Mouse (Mus musculus): Measurements from ENCODE around the gene Ifna14.
A peak's percentile ranks its signal among the peaks of the same experiment; 100 is the strongest.
"Not testable (repeated sequence)": the region's sequence is repeated elsewhere in the genome, so short reads cannot be mapped to it uniquely, and the experiment has no call there.

Ifna14 gene

GRCm38 (mm10) chr4:88571698-88572097 is at the start of gene Ifna14:
Ifna14 (minus strand) TSS chr4:88571798.
- no peak for DNase-seq

DNA sequence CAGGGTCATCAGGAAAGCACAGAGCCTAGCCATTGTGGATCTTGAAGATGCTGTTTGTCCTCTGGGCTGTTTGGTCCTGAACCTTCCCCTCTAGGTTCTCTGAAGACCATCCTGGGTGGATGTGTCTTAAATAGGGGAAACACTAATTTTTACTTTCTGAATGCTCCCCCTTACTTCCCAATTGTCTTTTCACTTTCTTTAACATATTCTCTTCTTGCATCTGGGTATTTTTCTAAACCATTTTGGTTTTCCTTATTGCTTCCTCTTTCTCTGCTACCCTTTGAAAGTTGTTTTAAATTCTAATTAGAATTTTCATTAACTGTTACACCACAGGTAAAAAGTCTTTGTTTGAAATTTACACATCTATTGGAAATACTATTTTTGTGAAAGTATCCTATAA is 31.7 kb upstream of the Ifna14 start, which contains the start of gene Ifna12:
Gene Ifna12 (minus strand): TSS at position 101 of the 400 bp plus-strand sequence.
- no peak for DNase-seq

DNA sequence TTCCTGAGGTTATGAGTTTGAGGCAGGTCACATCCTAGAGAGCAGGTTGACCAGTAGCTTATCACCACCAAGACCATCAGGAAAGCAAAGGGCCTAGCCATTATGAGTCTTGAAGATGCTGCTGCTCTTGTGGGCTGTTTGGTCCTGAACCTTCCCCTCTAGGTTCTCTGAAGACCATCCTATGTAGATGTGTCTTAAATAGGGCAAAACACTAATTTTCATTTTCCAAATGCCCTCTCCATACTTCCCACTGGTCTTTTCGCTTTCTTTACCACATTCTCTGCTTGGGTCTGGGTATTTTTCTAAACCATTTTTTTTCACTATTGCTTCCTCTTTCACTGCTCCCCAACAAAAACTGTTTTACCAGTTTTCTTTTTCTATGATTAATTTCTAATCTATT is 20.7 kb upstream of the Ifna14 start, which contains the start of gene Ifna9:
Gene Ifna9 (minus strand): TSS at position 101 of the 400 bp plus-strand sequence.
- no peak for DNase-seq

DNA sequence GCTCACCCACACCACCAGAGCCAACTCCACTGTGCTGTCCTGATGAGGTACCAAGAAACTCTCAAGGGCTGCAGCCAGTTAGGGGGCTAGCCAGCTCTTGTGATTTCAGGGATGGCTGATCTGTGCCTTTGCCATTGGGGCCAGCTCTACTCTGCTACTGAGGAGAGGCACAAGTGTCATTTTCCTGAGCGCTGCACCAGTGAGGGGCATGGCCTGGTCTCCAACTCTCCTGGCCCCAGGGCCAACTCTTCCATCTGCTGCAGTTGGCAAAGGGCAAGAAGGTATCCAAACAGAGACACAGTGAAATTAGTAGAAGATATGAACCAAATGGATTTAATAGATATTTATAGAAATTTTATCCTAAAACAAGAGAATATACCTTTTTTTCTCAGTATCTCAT is 9.8 kb downstream of the Ifna14 start:
- no peak for DNase-seq

DNA sequence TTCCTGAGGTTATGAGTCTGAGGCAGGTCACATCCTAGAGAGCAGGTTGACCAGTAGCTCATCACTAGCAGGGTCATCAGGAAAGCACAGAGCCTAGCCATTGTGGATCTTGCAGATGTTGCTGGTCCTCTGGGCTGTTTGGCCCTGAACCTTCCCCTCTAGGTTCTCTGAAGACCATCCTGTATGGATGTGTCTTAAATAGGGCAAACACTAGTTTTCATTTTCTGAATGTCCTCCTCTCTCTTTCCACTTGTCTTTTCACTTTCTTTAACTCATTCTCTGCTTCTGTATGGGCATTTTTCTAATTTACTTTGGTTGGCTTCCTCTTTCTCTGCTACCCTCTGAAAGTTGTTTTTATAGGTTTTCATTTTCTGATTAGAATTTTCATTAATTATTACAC is 13.5 kb downstream of the Ifna14 start, which contains the start of gene Ifna15:
Gene Ifna15 (minus strand): TSS at position 101 of the 400 bp plus-strand sequence.
- DNase-seq, result not testable (repeated sequence)

- peak; percentile 95 for DNase-seq
Measured at GRCm38 (mm10) chr4:88550161-88550945, 21.2 kb downstream of the Ifna14 start.

DNA sequence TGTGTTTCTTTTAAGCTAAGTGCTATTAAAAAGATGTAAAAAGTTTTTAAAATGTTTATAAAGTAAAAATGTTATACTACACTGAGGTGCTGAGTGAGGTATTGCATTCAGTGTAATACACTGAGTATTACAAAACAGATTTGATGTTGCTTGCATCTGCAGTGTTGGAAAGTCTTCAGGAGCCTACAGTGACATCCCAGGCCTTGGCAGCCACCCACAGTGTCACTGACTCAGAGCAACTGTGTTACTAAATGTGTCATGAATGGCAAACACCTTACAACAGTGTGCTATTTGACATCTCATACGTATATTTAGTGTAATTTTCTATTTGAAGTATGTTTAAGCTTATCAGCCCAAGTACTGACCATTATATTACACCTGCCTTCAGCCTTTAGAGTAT is 23.6 kb downstream of the Ifna14 start:
- no peak for DNase-seq

DNA sequence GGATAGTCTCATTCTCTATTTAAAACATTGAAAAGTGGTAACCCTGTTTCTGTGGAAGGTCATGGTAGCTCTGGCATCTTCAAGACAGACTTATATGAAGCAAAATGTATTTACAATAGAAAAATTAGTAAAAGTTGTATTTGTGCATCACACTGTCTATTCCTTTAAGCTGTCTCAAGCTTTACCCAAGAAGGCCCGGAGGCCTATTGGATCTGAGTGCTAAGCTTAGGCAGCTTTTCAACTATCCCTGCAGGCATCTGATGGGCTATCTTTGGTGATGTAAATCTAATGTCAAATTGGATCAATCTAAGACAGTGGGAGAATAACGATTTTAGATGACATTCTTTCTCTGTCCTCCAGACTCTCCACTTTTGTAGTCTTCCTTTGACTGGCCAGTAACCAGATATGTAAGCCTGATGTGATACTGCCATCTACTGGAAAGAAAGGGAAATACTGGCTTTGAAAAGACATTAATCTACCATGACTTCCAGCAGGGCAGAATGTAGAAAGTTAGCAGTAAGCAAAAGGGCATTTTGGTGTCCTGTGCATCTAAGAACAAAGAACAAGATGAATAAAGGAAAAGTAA is 27.9 kb downstream of the Ifna14 start:
- DNase-seq, result peak; percentile 76

GRCm38 (mm10) chr4:88537328-88537727 is 34.3 kb downstream of the Ifna14 start:
- peak; percentile 86 for DNase-seq

DNA sequence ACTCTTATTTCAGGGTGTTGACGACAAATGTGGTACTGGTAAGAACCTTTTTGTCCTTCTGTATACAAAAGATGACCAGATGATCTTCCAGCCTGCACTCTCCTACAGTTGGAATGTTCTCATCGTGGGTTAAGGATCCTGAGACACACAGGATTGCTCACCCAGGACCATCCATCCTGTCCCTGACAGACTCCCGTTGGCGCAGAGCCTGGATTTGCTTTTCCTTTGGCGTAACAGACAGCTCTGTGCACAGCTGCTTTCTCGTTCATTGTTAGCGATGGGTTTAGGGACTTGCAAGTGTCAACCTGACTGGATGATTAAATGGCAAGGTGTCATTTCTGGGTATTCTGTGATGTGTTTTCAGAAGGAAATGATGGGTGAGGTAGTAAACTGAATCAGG is 35.0 kb downstream of the Ifna14 start:
- peak; percentile 35 for DNase-seq

DNA sequence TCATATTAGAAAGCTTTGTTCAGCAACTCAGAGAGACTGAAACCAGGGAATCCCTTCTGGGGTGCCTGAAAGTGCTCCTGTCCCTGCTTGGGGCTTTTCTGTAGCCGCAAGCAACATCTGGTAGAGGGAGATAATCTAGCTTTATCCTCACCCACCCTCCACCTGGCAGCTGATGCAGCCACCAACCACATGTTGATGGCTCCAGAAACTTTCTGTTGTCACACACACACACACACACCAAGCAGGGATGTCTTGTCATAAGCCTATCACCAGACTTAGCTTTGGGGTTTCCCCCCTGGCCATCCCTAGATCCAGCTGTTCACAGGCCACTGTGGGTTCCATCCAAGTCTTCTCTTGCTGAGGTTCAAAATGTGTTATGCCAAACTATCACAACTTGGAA is 35.9 kb downstream of the Ifna14 start:
- no peak for DNase-seq

DNA sequence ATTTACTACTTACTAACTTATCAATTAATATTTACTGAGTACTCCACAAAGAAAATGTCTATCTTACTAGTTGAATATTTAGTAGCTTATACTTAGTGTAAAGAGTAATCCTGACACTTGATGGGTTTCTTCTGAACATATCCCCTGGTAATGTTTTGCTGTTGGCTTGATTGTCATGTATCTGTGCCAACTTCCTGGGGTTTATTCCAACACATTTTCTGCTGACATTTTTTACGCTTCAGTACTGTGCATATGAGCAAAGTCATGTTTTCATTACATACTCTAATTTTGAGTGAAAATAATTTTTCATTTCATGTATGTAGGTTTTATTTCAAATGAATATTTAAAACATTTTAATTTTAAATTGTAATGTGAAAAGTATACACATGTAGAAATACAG is 36.7 kb downstream of the Ifna14 start:
- no peak for DNase-seq

GRCm38 (mm10) chr4:88533499-88533898 is 38.1 kb downstream of the Ifna14 start:
- DNase-seq, result no peak

DNA sequence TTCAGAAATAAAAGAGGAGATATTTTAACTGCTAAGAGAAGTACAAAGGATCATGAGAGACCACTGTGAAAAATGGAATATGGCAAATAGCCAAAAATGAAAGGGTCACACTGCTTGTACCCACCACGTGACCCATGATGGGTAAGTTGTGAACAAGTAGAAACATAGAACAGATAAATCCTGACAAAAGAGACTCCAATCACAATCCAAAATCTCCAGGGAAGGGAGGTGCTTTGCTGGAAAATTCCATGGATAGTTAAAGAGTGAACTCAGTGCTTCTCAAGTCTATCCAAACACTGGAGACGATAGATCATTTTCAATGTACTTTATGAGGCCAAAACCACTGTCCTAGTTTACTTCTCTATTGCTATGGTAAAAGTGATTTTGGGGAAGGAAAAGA is 40.7 kb downstream of the Ifna14 start:
- DNase-seq, result no peak

DNA sequence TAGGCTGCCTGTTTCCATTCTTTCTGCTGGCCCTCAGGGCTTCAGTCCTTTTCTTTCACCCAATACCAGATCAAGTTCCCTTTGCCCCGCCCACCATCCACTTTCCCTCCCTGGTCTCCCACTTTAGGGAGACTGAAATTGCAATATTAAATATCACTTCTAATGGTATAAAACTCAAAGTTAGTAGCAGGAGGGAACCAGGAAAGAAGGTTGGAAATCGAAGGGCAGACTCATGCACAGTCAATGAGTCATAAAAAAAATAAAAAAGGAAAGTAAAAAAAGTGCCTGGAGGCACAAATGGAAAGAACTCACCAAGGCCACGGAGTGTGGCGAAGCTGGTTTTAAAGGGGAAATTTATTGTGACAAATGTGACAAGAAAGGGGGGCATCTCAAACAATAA is 41.3 kb downstream of the Ifna14 start:
- DNase-seq, result no peak

- DNase-seq, result no peak
Measured at GRCm38 (mm10) chr4:88526379-88527049, 45.1 kb downstream of the Ifna14 start.

GRCm38 (mm10) chr4:88525393-88525792 is 46.2 kb downstream of the Ifna14 start:
- DNase-seq, result peak; percentile 8

DNA sequence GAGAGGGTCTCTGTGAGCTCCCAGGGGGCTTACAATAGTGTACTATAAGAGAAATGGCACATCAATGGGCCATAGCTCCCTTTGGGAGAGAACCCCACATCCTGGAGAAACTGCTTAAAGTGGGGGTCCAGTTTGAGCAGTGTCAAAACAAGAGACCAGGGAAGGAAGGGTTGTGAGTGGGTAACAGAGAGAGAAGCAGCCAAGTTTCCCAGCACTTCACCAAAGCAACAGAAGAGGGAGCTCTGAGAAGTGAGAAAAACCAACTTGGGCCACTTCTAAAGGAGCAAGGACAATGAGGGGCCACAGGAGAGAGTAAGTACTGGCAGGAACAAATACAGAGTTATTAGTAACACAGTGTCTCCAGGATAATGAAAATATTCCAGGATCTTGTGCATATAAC is 48.4 kb downstream of the Ifna14 start:
- DNase-seq, result peak; percentile 49

GRCm38 (mm10) chr4:88522674-88523073 is 48.9 kb downstream of the Ifna14 start, which contains the start of gene Ifnb1:
Ifnb1 (minus strand) TSS chr4:88522774.
- no peak for DNase-seq

All from lung, postnatal 36 days (tissue).